Mouse (Mus musculus) limb, embryonic 14.5 days (tissue): ENCODE data around the gene Lhfpl5. TPM values are rescaled to one million over a fixed set of nuclear protein-coding genes. Genes with fewer than 3 reads are reported as not detected.

ENCODE experiments used
- ATAC-seq: fragments of 200-750 bp; cut with Nextera tagmentation; 2 replicates; pipeline ENCODE4 v1.8.0; 2017; ENCODE audit warnings: low read depth, moderate number of reproducible peaks, moderate TSS enrichment; ENCODE audit not compliant: low FRiP score
- DNase-seq: peaks from one replicate; pipeline ENCODE4 v3.0.0-alpha.2; 2015; ENCODE audit warnings: low spot score
- H3K27ac ChIP-seq: fragments of 300-500 bp; sonication (generic); replicated peaks from 2 replicates; pipeline ENCODE4 v1.5.1; 2014; ENCODE audit warnings: low read depth, mild to moderate bottlenecking, low read length, moderate library complexity, mixed read lengths
- H3K27me3 ChIP-seq: fragments of 300-500 bp; sonication (generic); 2 replicates; pipeline ENCODE4 v1.6.1; 2014; ENCODE audit warnings: low read length, mixed read lengths; ENCODE audit not compliant: control insufficient read depth, insufficient read depth
- H3K36me3 ChIP-seq: fragments of 300-500 bp; sonication (generic); 2 replicates; pipeline ENCODE4 v1.6.1; 2014; ENCODE audit warnings: mild to moderate bottlenecking, low read length, moderate library complexity, mixed read lengths; ENCODE audit not compliant: control insufficient read depth, insufficient read depth
- H3K4me1 ChIP-seq: fragments of 300-500 bp; sonication (generic); 2 replicates; pipeline ENCODE4 v1.6.1; 2014; ENCODE audit warnings: antibody characterized with exemption, low read length, mixed read lengths; ENCODE audit not compliant: control insufficient read depth, insufficient read depth
- H3K4me2 ChIP-seq: fragments of 300-500 bp; sonication (generic); replicated peaks from 2 replicates; pipeline ENCODE4 v1.6.1; 2014; ENCODE audit warnings: low read depth, mild to moderate bottlenecking, low read length, moderate library complexity; ENCODE audit not compliant: severe bottlenecking
- H3K4me3 ChIP-seq: fragments of 300-500 bp; sonication (generic); replicated peaks from 2 replicates; pipeline ENCODE4 v1.5.1; 2014; ENCODE audit warnings: low read length
- H3K9ac ChIP-seq: fragments of 300-500 bp; sonication (generic); 2 replicates; pipeline ENCODE4 v1.6.1; 2014; ENCODE audit warnings: mild to moderate bottlenecking, low read depth, low read length, moderate library complexity; ENCODE audit not compliant: severe bottlenecking
- H3K9me3 ChIP-seq: fragments of 300-500 bp; sonication (generic); 2 replicates; pipeline ENCODE4 v1.6.1; 2016; ENCODE audit warnings: low read length; ENCODE audit not compliant: control insufficient read depth
- POLR2A ChIP-seq: fragments of 200-500 bp; IDR thresholded peaks from 2 replicates; pipeline ENCODE4 v1.8.0; 2012; ENCODE audit warnings: inconsistent platforms, mild to moderate bottlenecking, moderate library complexity, borderline replicate concordance; ENCODE audit not compliant: insufficient read depth, insufficient read length; ENCODE audit errors: extremely low read depth
- WGBS: fragments of 180-500 bp; shearing (Covaris S2); extraction: QIAGEN DNeasy Blood & Tissue Kit; methylation state at CpG from one replicate; pipeline ENCODE4 v1.1.7; 2014; 5-methylcytosine and 5-hydroxymethylcytosine counted together
- microRNA-seq: library from miRNA; unstranded; fragments of <30 nt; microRNA quantifications from one replicate; pipeline ENCODE4, GENCODE M21; 2016
- polyA plus RNA-seq, 2 experiments: library from polyadenylated mRNA; depleted of rRNA in 1 of 2; stranded (reverse) in 1 of 2; unstranded in 1 of 2; fragments of >200 nt; fragmentation: Nextera tagmentation in 1 of 2; extraction: Ambion mirVana in 1 of 2; gene quantifications; 2 replicates each; pipeline versions ENCODE4 v1.2.1 to v1.2.3; 2012 to 2014

The Lhfpl5 gene
- polyA plus RNA-seq, 2 experiments, result 0.05 to 0.17 TPM

DNA sequence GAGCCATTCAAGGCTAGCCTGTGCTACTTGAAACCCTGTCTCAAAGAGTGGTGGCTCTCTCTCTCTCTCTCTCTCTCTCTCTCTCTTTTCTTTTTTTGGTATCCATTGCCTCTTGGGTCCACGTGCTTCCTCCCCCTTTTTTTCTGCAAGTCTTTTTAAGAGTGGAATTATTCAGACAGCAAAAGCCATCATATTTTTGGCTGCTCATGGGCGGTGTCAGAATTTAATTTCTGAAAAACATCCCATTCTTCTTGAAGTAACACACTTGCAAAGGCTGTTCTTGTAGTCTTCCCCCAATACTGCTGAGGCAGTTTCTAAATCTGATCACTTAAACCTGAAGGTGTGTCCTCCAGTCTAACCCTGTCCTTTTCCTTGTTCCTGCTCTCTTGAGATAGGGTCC is 51.5 kb downstream of the Lhfpl5 start:
- Histone ChIP-seq H3K4me1 (0 out of 2 replicates have a peak, but pooled peaks cover 3% of the 10 kb centered on the region), H3K36me3 (no peaks in the 10 kb centered on the region), H3K27me3 (no peaks in the 10 kb centered on the region), H3K9me3 (no peaks in the 10 kb centered on the region), H3K27ac (no peak overlapping the region), H3K9ac (no peak overlapping the region), H3K4me2 (no peak overlapping the region), H3K4me3 (no peak overlapping the region)
- 78% methylated on average over 2 of the region's 2 CpGs for WGBS
- DNase-seq, result no peak
- TF ChIP-seq POLR2A, result no peak
- ATAC-seq, result no peak

DNA sequence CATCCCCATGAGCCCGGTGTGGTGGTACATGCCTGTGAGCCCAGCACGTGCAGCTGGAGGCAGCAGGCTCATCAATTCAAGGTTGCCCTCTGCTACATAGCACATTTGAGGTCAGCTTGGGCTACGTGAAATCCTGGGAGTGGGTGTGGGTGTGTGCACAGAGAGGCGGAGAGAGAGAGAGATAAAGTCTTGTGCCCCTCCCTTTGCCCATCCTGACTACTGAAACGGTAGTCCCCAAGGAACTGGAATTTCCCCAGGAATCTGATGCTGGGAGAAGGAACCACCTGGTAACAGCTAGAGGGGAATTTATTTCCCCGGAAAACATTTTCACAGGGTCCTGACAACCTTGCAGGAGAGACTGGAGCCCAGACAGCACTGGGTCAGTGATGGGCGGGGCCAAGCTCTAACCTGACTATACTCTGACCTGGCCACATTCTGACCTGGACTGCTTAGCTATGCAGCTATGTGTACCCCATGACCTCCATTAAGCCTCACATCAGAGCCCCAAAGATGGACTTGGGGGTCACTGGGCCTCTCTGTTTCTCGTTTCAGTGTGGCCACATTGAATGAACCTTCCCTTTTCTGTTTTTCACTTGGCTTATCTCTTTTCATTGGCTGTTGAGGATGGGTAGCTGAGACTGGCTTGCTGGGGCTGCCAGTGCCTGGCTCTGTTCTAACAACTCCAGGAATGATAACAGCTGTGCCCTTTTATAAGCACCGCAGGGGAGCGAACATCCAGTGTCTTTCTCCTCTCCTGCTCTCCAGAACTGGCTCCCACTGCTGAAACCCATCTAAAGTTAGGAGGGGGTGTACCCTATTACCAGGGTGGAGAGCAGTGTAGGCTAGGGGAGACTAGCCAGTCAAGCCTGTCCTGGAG is 53.0 kb downstream of the Lhfpl5 start:
- no peak for DNase-seq
- Histone ChIP-seq H3K9ac (no peak overlapping the region), H3K9me3 (no peaks in the 10 kb centered on the region), H3K27ac (no peak overlapping the region), H3K36me3 (no peaks in the 10 kb centered on the region), H3K27me3 (no peaks in the 10 kb centered on the region), H3K4me2 (no peak overlapping the region), H3K4me1 (no peaks in the 10 kb centered on the region), H3K4me3 (no peak overlapping the region)
- TF ChIP-seq POLR2A, result no peak
- ATAC-seq, result no peak
- WGBS, result 51% methylated on average over 10 of the region's 10 CpGs

DNA sequence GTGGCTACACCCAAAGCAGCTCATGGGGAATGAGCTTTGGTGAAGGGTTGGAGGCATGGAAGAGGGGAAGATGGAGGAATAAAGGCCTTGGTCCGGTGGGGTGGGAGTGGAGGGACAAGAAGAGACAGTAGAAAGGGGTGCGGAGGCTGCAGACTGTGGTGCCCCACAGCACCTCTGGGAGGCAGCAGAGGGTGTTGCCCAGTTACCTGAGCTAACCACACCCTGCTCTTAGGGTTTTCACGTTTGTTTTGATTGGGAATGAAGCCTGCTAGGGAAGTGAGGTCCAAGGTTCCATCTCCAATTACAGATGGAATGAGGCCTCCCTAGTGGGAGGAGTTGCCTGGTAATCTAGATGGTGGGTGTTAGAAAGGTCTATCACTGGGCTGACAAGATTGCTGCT is 53.7 kb downstream of the Lhfpl5 start:
- TF ChIP-seq POLR2A, result no peak
- Histone ChIP-seq H3K27ac (no peak overlapping the region), H3K4me2 (no peak overlapping the region), H3K9ac (no peak overlapping the region), H3K9me3 (no peaks in the 10 kb centered on the region), H3K27me3 (no peaks in the 10 kb centered on the region), H3K4me1 (no peaks in the 10 kb centered on the region), H3K4me3 (no peak overlapping the region), H3K36me3 (no peaks in the 10 kb centered on the region)
- 40% methylated on average over 3 of the region's 3 CpGs for WGBS
- ATAC-seq, result no peak
- no peak for DNase-seq

Small RNAs within 50 kb of the gene (microRNA-seq; reads per million reads assigned to microRNA genes)
- gene Gm25195, result not detected
- not detected for gene Mir6969

Other genes starting within 250 kb of the Lhfpl5 start
- gene Rpl10a, start 247.2 kb upstream of the Lhfpl5 start, polyA plus RNA-seq (2012; rRNA removed), result 3,249 and 4,469 TPM in 2 replicates
- gene Rpl10a, start 247.2 kb upstream of the Lhfpl5 start, polyA plus RNA-seq (2014; fragmentation: Nextera tagmentation; extraction: Ambion mirVana), result 810 and 905 TPM in 2 replicates
- 85.6 and 102 TPM in 2 replicates for gene Tead3, start 224.8 kb upstream of the Lhfpl5 start, polyA plus RNA-seq (2012; rRNA removed)
- gene Tead3, start 224.8 kb upstream of the Lhfpl5 start, polyA plus RNA-seq (2014; fragmentation: Nextera tagmentation; extraction: Ambion mirVana), result 17.4 and 17.9 TPM in 2 replicates
- gene Tulp1, start 210.4 kb upstream of the Lhfpl5 start, polyA plus RNA-seq (2012; rRNA removed), result 5.0 and 7.4 TPM in 2 replicates
- 4.9 and 6.4 TPM in 2 replicates for gene Tulp1, start 210.4 kb upstream of the Lhfpl5 start, polyA plus RNA-seq (2014; fragmentation: Nextera tagmentation; extraction: Ambion mirVana)
- gene Fkbp5, start 58.1 kb upstream of the Lhfpl5 start, polyA plus RNA-seq (2012; rRNA removed), result 21.4 and 23.3 TPM in 2 replicates
- 8.7 and 9.2 TPM in 2 replicates for gene Fkbp5, start 58.1 kb upstream of the Lhfpl5 start, polyA plus RNA-seq (2014; fragmentation: Nextera tagmentation; extraction: Ambion mirVana)
- 0.04 and 0.05 TPM in 2 replicates for gene Armc12, start 44.8 kb upstream of the Lhfpl5 start, polyA plus RNA-seq (2012; rRNA removed)
- not detected in 2 replicates for gene Armc12, start 44.8 kb upstream of the Lhfpl5 start, polyA plus RNA-seq (2014; fragmentation: Nextera tagmentation; extraction: Ambion mirVana)
- 0.18 TPM in 1 of 2 replicates, not detected in the other for gene Clpsl2, start 26.2 kb upstream of the Lhfpl5 start, polyA plus RNA-seq (2012; rRNA removed)
- gene Clpsl2, start 26.2 kb upstream of the Lhfpl5 start, polyA plus RNA-seq (2014; fragmentation: Nextera tagmentation; extraction: Ambion mirVana), result not detected in 2 replicates
- 0.15 and 0.59 TPM in 2 replicates for gene Clps, start 14.9 kb upstream of the Lhfpl5 start, polyA plus RNA-seq (2012; rRNA removed)
- gene Clps, start 14.9 kb upstream of the Lhfpl5 start, polyA plus RNA-seq (2014; fragmentation: Nextera tagmentation; extraction: Ambion mirVana), result not detected in 2 replicates
- 59.8 and 61.2 TPM in 2 replicates for gene Srpk1, start 47.1 kb downstream of the Lhfpl5 start, polyA plus RNA-seq (2012; rRNA removed)
- gene Srpk1, start 47.1 kb downstream of the Lhfpl5 start, polyA plus RNA-seq (2014; fragmentation: Nextera tagmentation; extraction: Ambion mirVana), result 101 and 115 TPM in 2 replicates
- gene Slc26a8, start 114.6 kb downstream of the Lhfpl5 start, polyA plus RNA-seq (2012; rRNA removed), result 2.6 TPM in 2 replicates
- 0.77 and 1.6 TPM in 2 replicates for gene Slc26a8, start 114.6 kb downstream of the Lhfpl5 start, polyA plus RNA-seq (2014; fragmentation: Nextera tagmentation; extraction: Ambion mirVana)
- 74.1 and 76.6 TPM in 2 replicates for gene Mapk14, start 115.7 kb downstream of the Lhfpl5 start, polyA plus RNA-seq (2012; rRNA removed)
- gene Mapk14, start 115.7 kb downstream of the Lhfpl5 start, polyA plus RNA-seq (2014; fragmentation: Nextera tagmentation; extraction: Ambion mirVana), result 53.8 and 58.0 TPM in 2 replicates
- 0.26 and 0.54 TPM in 2 replicates for gene AC170998.1, start 150.4 kb downstream of the Lhfpl5 start, polyA plus RNA-seq (2012; rRNA removed)
- gene AC170998.1, start 150.4 kb downstream of the Lhfpl5 start, polyA plus RNA-seq (2014; fragmentation: Nextera tagmentation; extraction: Ambion mirVana), result 1.9 and 2.2 TPM in 2 replicates
- 38.3 and 39.4 TPM in 2 replicates for gene Mapk13, start 193.7 kb downstream of the Lhfpl5 start, polyA plus RNA-seq (2012; rRNA removed)
- 47.4 and 55.6 TPM in 2 replicates for gene Mapk13, start 193.7 kb downstream of the Lhfpl5 start, polyA plus RNA-seq (2014; fragmentation: Nextera tagmentation; extraction: Ambion mirVana)
- gene Brpf3, start 225.4 kb downstream of the Lhfpl5 start, polyA plus RNA-seq (2012; rRNA removed), result 70.0 and 77.8 TPM in 2 replicates
- 11.0 and 12.9 TPM in 2 replicates for gene Brpf3, start 225.4 kb downstream of the Lhfpl5 start, polyA plus RNA-seq (2014; fragmentation: Nextera tagmentation; extraction: Ambion mirVana)